Mouse (Mus musculus): ENCODE results near the gene Apba2. TPM values are rescaled to one million over a fixed set of nuclear protein-coding genes. Genes with fewer than 3 reads are reported as not detected.

Apba2 gene
- total RNA-seq, 2 experiments from 2014 or later = 261 to 283 TPM

GRCm38 (mm10) chr7:64505571-64505970, 4.1 kb downstream of the Apba2 start:
- peak; percentile 11 to 39 for DNase-seq (ENCODE audit: extremely low spot score in 1 of 2, low spot score in 2 of 2)
- no peak for TF ChIP-seq CTCF (IDR thresholded peaks at IDR 0.05)
- Histone ChIP-seq H3K27ac (peak overlapping the region; percentile 71), H3K4me3 (peak overlapping the region; percentile 36)
- intact Hi-C loops (cut with DNase I) = loop anchor here (2.0 to 5.0 kb wide), 2 partner anchors 42 to 237 kb away; no protein-coding TSS in a partner anchor

- H3K27ac ChIP-seq = no peak overlapping the region
- intact Hi-C loops (cut with DNase I) = loop anchor here (5.0 kb wide), 1 partner anchor 38 kb away; no protein-coding TSS in a partner anchor
- no peak for TF ChIP-seq CTCF (IDR thresholded peaks at IDR 0.05)
- no peak overlapping the region for H3K4me3 ChIP-seq
- peak; percentile 6 to 13 for DNase-seq (ENCODE audit: extremely low spot score in 1 of 2, low spot score in 2 of 2)
Measured at GRCm38 (mm10) chr7:64508826-64509225, 7.3 kb downstream of the Apba2 start.

GRCm38 (mm10) chr7:64509911-64510310, 8.4 kb downstream of the Apba2 start:
- DNase-seq (ENCODE audit: extremely low spot score in 1 of 2, low spot score in 2 of 2) = peak; percentile 5 to 8
- Histone ChIP-seq H3K27ac (no peak overlapping the region; the same call in 1 of the 2 replicates), H3K4me3 (no peak overlapping the region)
- no peak for TF ChIP-seq CTCF (IDR thresholded peaks at IDR 0.05)
- intact Hi-C loops (cut with DNase I) = loop anchor here (5.0 kb wide), 1 partner anchor 37 kb away; no protein-coding TSS in a partner anchor

- TF ChIP-seq CTCF (IDR thresholded peaks at IDR 0.05) = no peak
- peak; percentile 7 to 10 for DNase-seq (ENCODE audit: extremely low spot score in 1 of 2, low spot score in 2 of 2)
- intact Hi-C loops (cut with DNase I) = no loop called here
- no peak overlapping the region; the same call in 1 of the 2 replicates for H3K27ac ChIP-seq
- H3K4me3 ChIP-seq = no peak overlapping the region
Measured at GRCm38 (mm10) chr7:64510526-64511210, 9.2 kb downstream of the Apba2 start.

GRCm38 (mm10) chr7:64513621-64514020, 12.1 kb downstream of the Apba2 start:
- intact Hi-C loops (cut with DNase I) = no loop called here
- peak in 1 of 2 experiments; percentile 3 for DNase-seq (ENCODE audit: extremely low spot score in 1 of 2, low spot score in 2 of 2)
- H3K27ac ChIP-seq = no peak overlapping the region
- no peak for TF ChIP-seq CTCF (IDR thresholded peaks at IDR 0.05)
- H3K4me3 ChIP-seq = no peak overlapping the region

- DNase-seq (ENCODE audit: extremely low spot score in 1 of 2, low spot score in 2 of 2) = no peak
- no peak for TF ChIP-seq CTCF (IDR thresholded peaks at IDR 0.05)
- intact Hi-C loops (cut with DNase I) = no loop called here
- Histone ChIP-seq H3K27ac (no peak overlapping the region), H3K4me3 (no peak overlapping the region)
Measured at GRCm38 (mm10) chr7:64515280-64515679, 13.8 kb downstream of the Apba2 start.

GRCm38 (mm10) chr7:64515891-64516290, 14.4 kb downstream of the Apba2 start:
- no peak for TF ChIP-seq CTCF (IDR thresholded peaks at IDR 0.05)
- no peak overlapping the region for H3K4me3 ChIP-seq
- DNase-seq (ENCODE audit: extremely low spot score in 1 of 2, low spot score in 2 of 2) = no peak
- intact Hi-C loops (cut with DNase I) = no loop called here
- H3K27ac ChIP-seq = no peak overlapping the region

- intact Hi-C loops (cut with DNase I) = no loop called here
Measured at GRCm38 (mm10) chr7:64519091-64519490, 17.6 kb downstream of the Apba2 start.

GRCm38 (mm10) chr7:64519521-64519920, 18.0 kb downstream of the Apba2 start:
- intact Hi-C loops (cut with DNase I) = no loop called here
- Histone ChIP-seq H3K27ac (no peak overlapping the region; the same call in 1 of the 2 replicates), H3K4me3 (no peak overlapping the region)
- DNase-seq (ENCODE audit: extremely low spot score in 1 of 2, low spot score in 2 of 2) = no peak
- TF ChIP-seq CTCF (IDR thresholded peaks at IDR 0.05) = peak; percentile 15

More at GRCm38 (mm10) chr7:64519091-64519490, 17.6 kb downstream of the Apba2 start:
- no peak for DNase-seq (ENCODE audit: extremely low spot score in 1 of 2, low spot score in 2 of 2)
- no peak overlapping the region for H3K4me3 ChIP-seq
- H3K27ac ChIP-seq = peak overlapping the region; percentile 28
- no peak for TF ChIP-seq CTCF (IDR thresholded peaks at IDR 0.05)

- DNase-seq (ENCODE audit: extremely low spot score in 1 of 2, low spot score in 2 of 2) = no peak
- Histone ChIP-seq H3K27ac (peak overlapping the region; percentile 55), H3K4me3 (no peak overlapping the region)
- intact Hi-C loops (cut with DNase I) = no loop called here
- TF ChIP-seq CTCF (IDR thresholded peaks at IDR 0.05) = no peak
Measured at GRCm38 (mm10) chr7:64521695-64522408, 20.3 kb downstream of the Apba2 start.

- no peak for TF ChIP-seq CTCF (IDR thresholded peaks at IDR 0.05)
- Histone ChIP-seq H3K27ac (peak overlapping the region; percentile 19; the same call in 1 of the 2 replicates), H3K4me3 (no peak overlapping the region)
- DNase-seq (ENCODE audit: extremely low spot score in 1 of 2, low spot score in 2 of 2) = no peak
- intact Hi-C loops (cut with DNase I) = no loop called here
Measured at GRCm38 (mm10) chr7:64522409-64522730, 20.9 kb downstream of the Apba2 start.

GRCm38 (mm10) chr7:64531297-64531696, 29.8 kb downstream of the Apba2 start:
- no peak for TF ChIP-seq CTCF (IDR thresholded peaks at IDR 0.05)
- no peak overlapping the region for H3K4me3 ChIP-seq
- intact Hi-C loops (cut with DNase I) = no loop called here
- no peak overlapping the region for H3K27ac ChIP-seq
- DNase-seq (ENCODE audit: extremely low spot score in 1 of 2, low spot score in 2 of 2) = no peak

All from left cerebral cortex, adult 2 months (tissue).